Mouse (Mus musculus): Measurements from ENCODE around the gene Pstk. TPM values are rescaled to one million over a fixed set of nuclear protein-coding genes. Genes with fewer than 3 reads are reported as not detected.
"Not testable (repeated sequence)": the region's sequence is repeated elsewhere in the genome, so short reads cannot be mapped to it uniquely, and the experiment has no call there.

Pstk gene
- polyA plus RNA-seq, 1 experiment from 2014 or later = 19.9 TPM

DNA sequence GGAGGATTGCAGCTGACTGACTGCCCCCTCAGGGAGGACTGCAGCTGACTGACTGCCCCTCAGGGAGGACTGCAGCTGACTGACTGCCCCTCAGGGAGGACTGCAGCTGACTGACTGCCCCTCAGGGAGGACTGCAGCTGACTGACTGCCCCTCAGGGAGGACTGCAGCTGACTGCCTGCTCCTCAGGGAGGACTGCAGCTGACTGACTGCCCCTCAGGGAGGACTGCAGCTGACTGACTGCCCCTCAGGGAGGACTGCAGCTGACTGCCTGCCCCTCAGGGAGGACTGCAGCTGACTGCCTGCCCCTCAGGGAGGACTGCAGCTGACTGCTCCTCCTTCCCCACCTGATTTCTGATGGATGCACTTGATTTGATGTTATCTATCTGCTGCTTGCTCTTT, 45.8 kb downstream of the Pstk start:
- not testable (repeated sequence) for H3K9ac ChIP-seq; H3K4me3 ChIP-seq (replicated peaks); ATAC-seq (ENCODE audit: insufficient read depth)

DNA sequence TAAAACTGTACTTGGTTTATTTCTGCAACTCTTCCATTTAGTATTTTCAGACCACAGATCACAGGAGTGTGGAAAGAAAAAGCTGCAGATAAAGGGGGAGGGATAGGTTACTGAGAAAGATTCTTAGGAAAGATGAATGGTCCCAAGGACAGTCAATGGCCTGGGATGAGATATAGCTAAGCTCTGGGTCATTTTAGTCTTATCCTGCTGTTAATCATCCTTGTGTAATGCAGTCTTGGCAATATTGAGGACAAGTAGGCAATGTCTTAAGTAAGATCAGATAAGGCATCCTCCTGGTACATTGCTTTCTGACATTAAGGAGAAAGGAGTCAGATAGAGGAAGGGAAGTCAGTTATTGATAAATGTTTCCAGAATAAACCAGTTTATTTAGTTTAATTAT, 46.7 kb downstream of the Pstk start:
- Histone ChIP-seq H3K27me3 (no peaks in the 10 kb centered on the region), H3K9me3 (replicated peaks) (no peaks in the 10 kb centered on the region), H3K4me1 (replicated peaks) (no peaks in the 10 kb centered on the region), H3K36me3 (replicated peaks) (no peaks in the 10 kb centered on the region), H3K27ac (replicated peaks) (no peak overlapping the region), H3K4me2 (no peak overlapping the region), H3K4me3 (replicated peaks) (no peak overlapping the region), H3K9ac (no peak overlapping the region)
- ATAC-seq (ENCODE audit: insufficient read depth) = no peak

More for the DNA sequence above, 45.8 kb downstream of the Pstk start:
- not testable (repeated sequence) for H3K4me1 ChIP-seq (replicated peaks); H3K9me3 ChIP-seq (replicated peaks); H3K27ac ChIP-seq (replicated peaks); H3K36me3 ChIP-seq (replicated peaks); H3K4me2 ChIP-seq; H3K27me3 ChIP-seq

DNA sequence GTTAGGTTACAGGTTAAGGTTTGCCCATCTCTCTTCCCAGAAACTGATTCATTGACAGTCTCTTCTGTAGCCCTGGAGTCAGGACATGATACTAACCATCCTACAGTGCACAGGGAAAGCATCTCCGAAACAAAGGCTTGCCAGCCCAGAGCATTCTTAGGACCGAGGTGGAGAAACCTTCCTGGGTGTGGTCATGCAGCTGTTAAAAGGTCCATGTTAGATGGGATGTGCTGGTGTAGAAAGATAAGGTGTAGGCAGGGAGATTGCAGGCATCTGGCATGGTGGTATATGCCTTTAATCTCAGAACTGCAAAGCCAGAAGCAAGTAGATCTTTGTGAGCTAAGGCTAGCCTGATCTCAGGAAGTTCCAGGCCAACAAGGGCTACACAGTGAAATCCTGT, 54.0 kb downstream of the Pstk start:
- 18% methylated on average over 2 of the region's 2 CpGs for WGBS (ENCODE audit: insufficient replicate concordance)
- peaks cover 16% of the 10 kb centered on the region for H3K4me1 ChIP-seq (replicated peaks)
- no peaks in the 10 kb centered on the region for H3K27me3 ChIP-seq
- no peak overlapping the region for H3K9ac ChIP-seq
- H3K4me3 ChIP-seq (replicated peaks) = no peak overlapping the region
- H3K9me3 ChIP-seq (replicated peaks) = no peaks in the 10 kb centered on the region
- peak overlapping the region; percentile 78 for H3K27ac ChIP-seq (replicated peaks)
- peak; percentile 99 for ATAC-seq (ENCODE audit: insufficient read depth)
- H3K4me2 ChIP-seq = peak overlapping the region; percentile 54
- H3K36me3 ChIP-seq (replicated peaks) = peaks cover 5% of the 10 kb centered on the region; the same call in 1 of the 2 replicates

DNA sequence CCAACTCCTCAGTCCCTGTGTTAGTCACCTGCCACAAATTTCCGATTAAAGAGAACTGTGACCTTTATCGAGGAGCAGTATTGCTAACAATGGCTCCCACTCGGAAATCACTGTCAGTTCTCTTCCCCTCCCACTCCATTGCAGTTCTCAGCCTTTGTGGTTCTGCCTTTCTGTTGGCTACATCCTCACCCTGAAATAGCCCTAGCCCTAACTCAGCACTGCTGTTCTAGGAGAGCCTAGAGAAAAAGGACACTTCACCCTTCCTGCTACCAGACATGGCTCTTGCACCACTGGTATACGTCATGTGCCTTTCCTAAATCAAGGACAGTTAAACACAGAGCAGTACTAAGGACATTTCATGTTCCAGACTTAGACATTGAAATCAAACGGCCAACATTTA, 56.4 kb downstream of the Pstk start:
- Histone ChIP-seq H3K4me1 (replicated peaks) (peaks cover 16% of the 10 kb centered on the region), H3K27ac (replicated peaks) (no peak overlapping the region), H3K4me3 (replicated peaks) (no peak overlapping the region), H3K27me3 (no peaks in the 10 kb centered on the region), H3K4me2 (no peak overlapping the region), H3K9ac (no peak overlapping the region), H3K36me3 (replicated peaks) (peaks cover 12% of the 10 kb centered on the region), H3K9me3 (replicated peaks) (no peaks in the 10 kb centered on the region)
- no peak for ATAC-seq (ENCODE audit: insufficient read depth)
- WGBS (ENCODE audit: insufficient replicate concordance) = 73% methylated on average over 5 of the region's 5 CpGs

DNA sequence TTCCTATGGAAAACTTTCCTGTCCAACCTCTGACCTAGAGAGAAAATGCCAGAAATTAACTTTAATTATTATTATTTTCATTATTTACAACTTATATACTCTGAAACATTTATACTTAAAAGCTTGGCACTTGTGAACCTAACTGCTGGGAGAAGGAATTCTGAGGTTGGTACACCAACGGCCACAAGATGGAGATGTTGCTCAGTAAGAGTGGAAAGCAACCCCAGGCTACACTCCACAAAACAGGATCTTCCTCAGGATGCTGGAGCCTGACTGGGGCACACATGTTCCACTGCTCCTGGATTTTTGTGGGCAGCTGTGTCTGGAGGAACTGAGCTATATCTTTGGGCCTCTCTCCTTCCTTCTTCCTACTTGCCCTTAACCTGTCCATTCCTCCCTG, 61.3 kb downstream of the Pstk start:
- Histone ChIP-seq H3K9me3 (replicated peaks) (no peaks in the 10 kb centered on the region), H3K27ac (replicated peaks) (no peak overlapping the region), H3K4me3 (replicated peaks) (no peak overlapping the region), H3K36me3 (replicated peaks) (peaks cover 12% of the 10 kb centered on the region), H3K4me2 (no peak overlapping the region), H3K9ac (no peak overlapping the region), H3K4me1 (replicated peaks) (no peaks in the 10 kb centered on the region), H3K27me3 (no peaks in the 10 kb centered on the region)
- no peak for ATAC-seq (ENCODE audit: insufficient read depth)
- 32% methylated on average over 1 of the region's 1 CpGs for WGBS (ENCODE audit: insufficient replicate concordance)

DNA sequence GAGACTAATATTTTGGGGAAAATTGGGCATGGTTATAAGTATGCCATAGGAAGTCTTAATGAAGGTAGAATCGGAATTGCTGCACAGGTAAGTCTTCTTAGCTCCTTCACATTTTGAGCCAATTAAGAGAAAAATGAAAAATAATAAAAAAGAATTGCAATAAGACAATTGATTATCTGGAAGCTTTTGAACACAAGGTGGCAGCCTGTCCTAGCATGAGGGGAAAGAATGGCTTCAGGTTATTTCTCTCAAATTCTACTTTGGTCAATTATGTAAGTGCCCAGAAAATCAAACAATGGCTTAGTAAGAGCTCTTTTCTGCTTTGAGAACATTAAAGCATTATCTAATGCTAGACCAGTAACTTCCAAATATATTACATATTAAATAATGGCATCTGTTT, 63.3 kb downstream of the Pstk start:
- 54% methylated on average over 1 of the region's 1 CpGs for WGBS (ENCODE audit: insufficient replicate concordance)

DNA sequence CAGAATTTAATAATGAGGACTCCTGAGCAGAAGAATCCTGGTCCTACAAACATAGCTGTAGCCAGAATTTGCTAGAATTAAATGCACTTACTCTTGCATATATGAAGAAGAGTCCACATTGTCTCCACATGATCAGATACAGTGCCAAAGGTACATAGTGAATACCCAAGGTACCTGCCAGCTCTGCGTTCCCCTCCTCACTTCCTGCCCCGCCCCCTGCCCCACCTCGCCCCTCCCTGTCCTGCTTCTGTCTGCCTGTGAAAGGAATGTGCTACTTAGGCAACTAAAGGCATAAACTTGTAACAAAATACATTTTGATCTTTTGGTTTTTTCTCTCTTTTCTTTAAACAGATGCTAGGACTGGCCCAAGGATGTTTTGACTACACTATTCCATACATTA, 66.1 kb downstream of the Pstk start:
- ATAC-seq (ENCODE audit: insufficient read depth) = no peak

More for the DNA sequence above, 63.3 kb downstream of the Pstk start:
- peaks cover 8% of the 10 kb centered on the region for H3K36me3 ChIP-seq (replicated peaks)
- H3K27ac ChIP-seq (replicated peaks) = no peak overlapping the region
- no peak for ATAC-seq (ENCODE audit: insufficient read depth)
- no peak overlapping the region for H3K9ac ChIP-seq
- H3K9me3 ChIP-seq (replicated peaks) = no peaks in the 10 kb centered on the region
- H3K4me2 ChIP-seq = no peak overlapping the region
- no peak overlapping the region for H3K4me3 ChIP-seq (replicated peaks)
- no peaks in the 10 kb centered on the region for H3K27me3 ChIP-seq
- H3K4me1 ChIP-seq (replicated peaks) = no peaks in the 10 kb centered on the region

More for the DNA sequence above, 66.1 kb downstream of the Pstk start:
- no peak overlapping the region for H3K27ac ChIP-seq (replicated peaks)
- no peak overlapping the region for H3K4me2 ChIP-seq
- 42% methylated on average over 3 of the region's 3 CpGs for WGBS (ENCODE audit: insufficient replicate concordance)
- no peak overlapping the region for H3K4me3 ChIP-seq (replicated peaks)
- no peaks in the 10 kb centered on the region for H3K36me3 ChIP-seq (replicated peaks)
- H3K4me1 ChIP-seq (replicated peaks) = no peaks in the 10 kb centered on the region
- no peaks in the 10 kb centered on the region for H3K27me3 ChIP-seq
- H3K9ac ChIP-seq = no peak overlapping the region
- H3K9me3 ChIP-seq (replicated peaks) = no peaks in the 10 kb centered on the region

Other genes with a start within 250 kb of the Pstk start
- not detected in 2 replicates for gene 4933402N03Rik, start 224.8 kb upstream of the Pstk start, polyA plus RNA-seq (2015; fragmentation: Nextera tagmentation; extraction: Ambion mirVana)
- not detected in 2 replicates for gene 5430419D17Rik, start 196.7 kb upstream of the Pstk start, polyA plus RNA-seq (2015; fragmentation: Nextera tagmentation; extraction: Ambion mirVana)
- gene Cuzd1, start 48.8 kb upstream of the Pstk start, polyA plus RNA-seq (2015; fragmentation: Nextera tagmentation; extraction: Ambion mirVana) = not detected in 2 replicates
- not detected in 2 replicates for gene Fam24b, start 41.6 kb upstream of the Pstk start, polyA plus RNA-seq (2015; fragmentation: Nextera tagmentation; extraction: Ambion mirVana)
- gene Fam24a, start 37.3 kb upstream of the Pstk start, polyA plus RNA-seq (2015; fragmentation: Nextera tagmentation; extraction: Ambion mirVana) = not detected in 2 replicates
- gene 2310057M21Rik, start 8.4 kb upstream of the Pstk start, polyA plus RNA-seq (2015; fragmentation: Nextera tagmentation; extraction: Ambion mirVana) = 7.2 and 8.6 TPM in 2 replicates
- gene Ikzf5, start 39.4 kb downstream of the Pstk start, polyA plus RNA-seq (2015; fragmentation: Nextera tagmentation; extraction: Ambion mirVana) = 9.3 and 11.5 TPM in 2 replicates
- 33.3 and 35.8 TPM in 2 replicates for gene Acadsb, start 39.5 kb downstream of the Pstk start, polyA plus RNA-seq (2015; fragmentation: Nextera tagmentation; extraction: Ambion mirVana)
- not detected in 2 replicates for gene Hmx3, start 171.7 kb downstream of the Pstk start, polyA plus RNA-seq (2015; fragmentation: Nextera tagmentation; extraction: Ambion mirVana)
- gene Hmx2, start 177.6 kb downstream of the Pstk start, polyA plus RNA-seq (2015; fragmentation: Nextera tagmentation; extraction: Ambion mirVana) = not detected in 2 replicates
- gene Bub3, start 189.1 kb downstream of the Pstk start, polyA plus RNA-seq (2015; fragmentation: Nextera tagmentation; extraction: Ambion mirVana) = 107 and 113 TPM in 2 replicates

Data from liver, embryonic 15.5 days (tissue).